Mouse (Mus musculus): Measurements from ENCODE around the gene Dlg2. TPM values are rescaled to one million over a fixed set of nuclear protein-coding genes. Genes with fewer than 3 reads are reported as not detected.

The Dlg2 gene
- polyA plus RNA-seq, 1 experiment = 6.0 TPM

- no peak for TF ChIP-seq POLR2A (IDR thresholded peaks at IDR 0.05; ENCODE audit: control insufficient read depth, extremely low read depth, insufficient read depth, low read length, poor library complexity)
- no peaks in the 10 kb centered on the region for H3K4me1 ChIP-seq (replicated peaks; ENCODE audit: control insufficient read depth, insufficient read depth, low read length)
- no peaks in the 10 kb centered on the region for H3K27me3 ChIP-seq (ENCODE audit: control insufficient read depth, insufficient read depth, low read length)
- no peak overlapping the region for H3K27ac ChIP-seq (ENCODE audit: control insufficient read depth, insufficient read depth, low read length)
- no peak for DNase-seq
- H3K36me3 ChIP-seq (ENCODE audit: control insufficient read depth, insufficient read depth, low read length) = no peaks in the 10 kb centered on the region
- WGBS = 91% methylated on average over 3 of the region's 3 CpGs
- H3K4me3 ChIP-seq (ENCODE audit: control insufficient read depth, insufficient read depth, low read length) = no peak overlapping the region
Measured at GRCm38 (mm10) chr7:92197621-92198020, 1721.1 kb downstream of the Dlg2 start.

- H3K4me1 ChIP-seq (replicated peaks; ENCODE audit: control insufficient read depth, insufficient read depth, low read length) = no peaks in the 10 kb centered on the region
- TF ChIP-seq CTCF (IDR thresholded peaks at IDR 0.05; ENCODE audit: borderline replicate concordance, control insufficient read depth, extremely low read depth, insufficient read depth, low read length, poor library complexity) (no peak), POLR2A (IDR thresholded peaks at IDR 0.05; ENCODE audit: control insufficient read depth, extremely low read depth, insufficient read depth, low read length, poor library complexity) (no peak)
- H3K27me3 ChIP-seq (ENCODE audit: control insufficient read depth, insufficient read depth, low read length) = no peaks in the 10 kb centered on the region
- H3K27ac ChIP-seq (ENCODE audit: control insufficient read depth, insufficient read depth, low read length) = no peak overlapping the region
- H3K36me3 ChIP-seq (ENCODE audit: control insufficient read depth, insufficient read depth, low read length) = no peaks in the 10 kb centered on the region
- WGBS = 29% methylated on average over 1 of the region's 1 CpGs
- no peak overlapping the region for H3K4me3 ChIP-seq (ENCODE audit: control insufficient read depth, insufficient read depth, low read length)
- no peak for DNase-seq
Measured at GRCm38 (mm10) chr7:92199131-92199530, 1722.7 kb downstream of the Dlg2 start.

- no peaks in the 10 kb centered on the region for H3K27me3 ChIP-seq (ENCODE audit: control insufficient read depth, insufficient read depth, low read length)
- H3K27ac ChIP-seq (ENCODE audit: control insufficient read depth, insufficient read depth, low read length) = no peak overlapping the region
- no peak for DNase-seq
- H3K4me3 ChIP-seq (ENCODE audit: control insufficient read depth, insufficient read depth, low read length) = no peak overlapping the region
- H3K4me1 ChIP-seq (replicated peaks; ENCODE audit: control insufficient read depth, insufficient read depth, low read length) = no peaks in the 10 kb centered on the region
- TF ChIP-seq POLR2A (IDR thresholded peaks at IDR 0.05; ENCODE audit: control insufficient read depth, extremely low read depth, insufficient read depth, low read length, poor library complexity) (no peak), CTCF (IDR thresholded peaks at IDR 0.05; ENCODE audit: borderline replicate concordance, control insufficient read depth, extremely low read depth, insufficient read depth, low read length, poor library complexity) (no peak)
- no peaks in the 10 kb centered on the region for H3K36me3 ChIP-seq (ENCODE audit: control insufficient read depth, insufficient read depth, low read length)
- 93% methylated on average over 5 of the region's 5 CpGs for WGBS
Measured at GRCm38 (mm10) chr7:92210701-92211100, 1734.2 kb downstream of the Dlg2 start.

GRCm38 (mm10) chr7:92213751-92214150 lies 1737.3 kb downstream of the Dlg2 start:
- Histone ChIP-seq H3K27ac (ENCODE audit: control insufficient read depth, insufficient read depth, low read length) (no peak overlapping the region), H3K36me3 (ENCODE audit: control insufficient read depth, insufficient read depth, low read length) (no peaks in the 10 kb centered on the region), H3K27me3 (ENCODE audit: control insufficient read depth, insufficient read depth, low read length) (no peaks in the 10 kb centered on the region), H3K4me3 (ENCODE audit: control insufficient read depth, insufficient read depth, low read length) (no peak overlapping the region), H3K4me1 (replicated peaks; ENCODE audit: control insufficient read depth, insufficient read depth, low read length) (no peaks in the 10 kb centered on the region)
- DNase-seq = no peak
- TF ChIP-seq CTCF (IDR thresholded peaks at IDR 0.05; ENCODE audit: borderline replicate concordance, control insufficient read depth, extremely low read depth, insufficient read depth, low read length, poor library complexity) (no peak), POLR2A (IDR thresholded peaks at IDR 0.05; ENCODE audit: control insufficient read depth, extremely low read depth, insufficient read depth, low read length, poor library complexity) (no peak)
- 94% methylated on average over 5 of the region's 5 CpGs for WGBS

GRCm38 (mm10) chr7:92218171-92218570 lies 1741.7 kb downstream of the Dlg2 start:
- TF ChIP-seq POLR2A (IDR thresholded peaks at IDR 0.05; ENCODE audit: control insufficient read depth, extremely low read depth, insufficient read depth, low read length, poor library complexity) (no peak), CTCF (IDR thresholded peaks at IDR 0.05; ENCODE audit: borderline replicate concordance, control insufficient read depth, extremely low read depth, insufficient read depth, low read length, poor library complexity) (no peak)

GRCm38 (mm10) chr7:92220619-92221018 lies 1744.1 kb downstream of the Dlg2 start:
- H3K4me3 ChIP-seq (ENCODE audit: control insufficient read depth, insufficient read depth, low read length) = no peak overlapping the region
- H3K36me3 ChIP-seq (ENCODE audit: control insufficient read depth, insufficient read depth, low read length) = no peaks in the 10 kb centered on the region
- no peak overlapping the region for H3K27ac ChIP-seq (ENCODE audit: control insufficient read depth, insufficient read depth, low read length)
- no peak for DNase-seq
- H3K4me1 ChIP-seq (replicated peaks; ENCODE audit: control insufficient read depth, insufficient read depth, low read length) = no peaks in the 10 kb centered on the region
- H3K27me3 ChIP-seq (ENCODE audit: control insufficient read depth, insufficient read depth, low read length) = no peaks in the 10 kb centered on the region
- TF ChIP-seq CTCF (IDR thresholded peaks at IDR 0.05; ENCODE audit: borderline replicate concordance, control insufficient read depth, extremely low read depth, insufficient read depth, low read length, poor library complexity) (no peak), POLR2A (IDR thresholded peaks at IDR 0.05; ENCODE audit: control insufficient read depth, extremely low read depth, insufficient read depth, low read length, poor library complexity) (no peak)

More at GRCm38 (mm10) chr7:92218171-92218570, 1741.7 kb downstream of the Dlg2 start:
- Histone ChIP-seq H3K27ac (ENCODE audit: control insufficient read depth, insufficient read depth, low read length) (no peak overlapping the region), H3K36me3 (ENCODE audit: control insufficient read depth, insufficient read depth, low read length) (no peaks in the 10 kb centered on the region), H3K4me1 (replicated peaks; ENCODE audit: control insufficient read depth, insufficient read depth, low read length) (no peaks in the 10 kb centered on the region), H3K27me3 (ENCODE audit: control insufficient read depth, insufficient read depth, low read length) (no peaks in the 10 kb centered on the region), H3K4me3 (ENCODE audit: control insufficient read depth, insufficient read depth, low read length) (no peak overlapping the region)
- DNase-seq = no peak

GRCm38 (mm10) chr7:92234476-92235202 lies 1758.2 kb downstream of the Dlg2 start:
- no peak overlapping the region for H3K4me3 ChIP-seq (ENCODE audit: control insufficient read depth, insufficient read depth, low read length)
- H3K27me3 ChIP-seq (ENCODE audit: control insufficient read depth, insufficient read depth, low read length) = no peaks in the 10 kb centered on the region
- no peaks in the 10 kb centered on the region for H3K36me3 ChIP-seq (ENCODE audit: control insufficient read depth, insufficient read depth, low read length)
- 85% methylated on average over 11 of the region's 11 CpGs for WGBS
- no peaks in the 10 kb centered on the region for H3K4me1 ChIP-seq (replicated peaks; ENCODE audit: control insufficient read depth, insufficient read depth, low read length)
- no peak for DNase-seq
- no peak for TF ChIP-seq POLR2A (IDR thresholded peaks at IDR 0.05; ENCODE audit: control insufficient read depth, extremely low read depth, insufficient read depth, low read length, poor library complexity)
- TF ChIP-seq CTCF (IDR thresholded peaks at IDR 0.05; ENCODE audit: borderline replicate concordance, control insufficient read depth, extremely low read depth, insufficient read depth, low read length, poor library complexity) = no peak
- no peak overlapping the region for H3K27ac ChIP-seq (ENCODE audit: control insufficient read depth, insufficient read depth, low read length)
